In genomic region chr7:90099248-90099647, GRCm38 (mm10) we compare ENCODE assay signal across 9 mouse cellular contexts. TPM values are rescaled to one million over a fixed set of nuclear protein-coding genes. Genes with fewer than 3 reads are reported as not detected.
DNase-seq lines count a peak whose midpoint lies in the region; ATAC-seq lines count a peak whose summit lies in the region.
"Had no signal": no experiment of that assay in that cellular context is flagged by ENCODE, and none has a peak within 500 bp of the region (broad histone marks: within the 10 kb centered on the region; RNA-seq: fewer than 3 reads in every experiment).

No protein-coding gene starts in this region.

- no peaks in the 10 kb centered on the region for H3K9me3 ChIP-seq in limb, embryonic 15.5 days
- no peaks in the 10 kb centered on the region for H3K9me3 ChIP-seq in limb, embryonic 10.5 days (replicated peaks)
- H3K9me3 ChIP-seq in hindbrain, embryonic 12.5 days (replicated peaks): no peaks in the 10 kb centered on the region
- H3K9me3 ChIP-seq in midbrain, embryonic 15.5 days: no peaks in the 10 kb centered on the region
- H3K9me3 ChIP-seq: stomach, embryonic 15.5 days had no signal

- no peak overlapping the region for H3K27ac ChIP-seq in limb, embryonic 15.5 days
- no peak overlapping the region for H3K27ac ChIP-seq in limb, embryonic 10.5 days
- no peak overlapping the region for H3K27ac ChIP-seq in hindbrain, embryonic 12.5 days
- H3K27ac ChIP-seq in midbrain, embryonic 15.5 days: no peak overlapping the region
- H3K27ac ChIP-seq: stomach, embryonic 15.5 days had no signal

- H3K4me2 ChIP-seq in limb, embryonic 15.5 days: 0 out of 2 replicates have a peak overlapping the region, but pooled peaks have one; percentile 15
- H3K4me2 ChIP-seq in hindbrain, embryonic 12.5 days (replicated peaks): peak overlapping the region; percentile 26
- peak overlapping the region; percentile 40 for H3K4me2 ChIP-seq in midbrain, embryonic 15.5 days
- H3K4me2 ChIP-seq: stomach, embryonic 15.5 days had no signal

- 56% methylated on average over 10 of the region's 10 CpGs for WGBS in limb, embryonic 15.5 days
- 72% methylated on average over 10 of the region's 10 CpGs for WGBS in limb, embryonic 10.5 days
- WGBS in hindbrain, embryonic 12.5 days: 32% methylated on average over 10 of the region's 10 CpGs
- WGBS in midbrain, embryonic 15.5 days: 29% methylated on average over 10 of the region's 10 CpGs

- no peak for ATAC-seq in limb, embryonic 15.5 days (ENCODE audit: insufficient number of reproducible peaks, low FRiP score, low TSS enrichment, low read depth)
- ATAC-seq in hindbrain, embryonic 12.5 days (ENCODE audit: low FRiP score): no peak
- peak; percentile 75; the same call in 1 of the 2 replicates for ATAC-seq in midbrain, embryonic 15.5 days (replicated peaks)

- no peaks in the 10 kb centered on the region for H3K36me3 ChIP-seq in limb, embryonic 15.5 days
- H3K36me3 ChIP-seq in limb, embryonic 10.5 days: no peaks in the 10 kb centered on the region
- no peaks in the 10 kb centered on the region for H3K36me3 ChIP-seq in hindbrain, embryonic 12.5 days
- no peaks in the 10 kb centered on the region for H3K36me3 ChIP-seq in midbrain, embryonic 15.5 days (replicated peaks)
- H3K36me3 ChIP-seq: stomach, embryonic 15.5 days had no signal

- DNase-seq in cerebellum, postnatal 10 days: peak; percentile 13 to 17
- DNase-seq in cerebellum, adult 9-11 months: no peak
- no peak for DNase-seq in limb, embryonic 10.5 days (ENCODE audit: low spot score)
- no peak for DNase-seq in thymus, postnatal 14 days
- no peak for DNase-seq in layer of hippocampus, postnatal 25 days (ENCODE audit: extremely low spot score in 1 of 2, low spot score in 1 of 2)

- no peak overlapping the region for H3K4me3 ChIP-seq in limb, embryonic 15.5 days
- no peak overlapping the region for H3K4me3 ChIP-seq in limb, embryonic 10.5 days
- no peak overlapping the region for H3K4me3 ChIP-seq in hindbrain, embryonic 12.5 days
- H3K4me3 ChIP-seq in midbrain, embryonic 15.5 days: peak overlapping the region; percentile 6; the same call in 1 of the 2 replicates
- H3K4me3 ChIP-seq: stomach, embryonic 15.5 days had no signal

- no peaks in the 10 kb centered on the region for H3K27me3 ChIP-seq in limb, embryonic 15.5 days
- no peaks in the 10 kb centered on the region for H3K27me3 ChIP-seq in limb, embryonic 10.5 days (ENCODE audit: low read depth, poor library complexity, severe bottlenecking)
- H3K27me3 ChIP-seq in hindbrain, embryonic 12.5 days: no peaks in the 10 kb centered on the region
- no peaks in the 10 kb centered on the region for H3K27me3 ChIP-seq in midbrain, embryonic 15.5 days (replicated peaks)
- H3K27me3 ChIP-seq: stomach, embryonic 15.5 days had no signal

- H3K4me1 ChIP-seq in limb, embryonic 15.5 days: peaks cover 2% of the 10 kb centered on the region; the same call in 1 of the 2 replicates
- H3K4me1 ChIP-seq in limb, embryonic 10.5 days: no peaks in the 10 kb centered on the region
- peaks cover 5% of the 10 kb centered on the region; the same call in 1 of the 2 replicates for H3K4me1 ChIP-seq in hindbrain, embryonic 12.5 days
- no peaks in the 10 kb centered on the region; the same call in 1 of the 2 replicates for H3K4me1 ChIP-seq in midbrain, embryonic 15.5 days
- H3K4me1 ChIP-seq: stomach, embryonic 15.5 days had no signal

- no peak overlapping the region for H3K9ac ChIP-seq in limb, embryonic 15.5 days
- no peak overlapping the region for H3K9ac ChIP-seq in hindbrain, embryonic 12.5 days
- H3K9ac ChIP-seq in midbrain, embryonic 15.5 days: no peak overlapping the region
- H3K9ac ChIP-seq: stomach, embryonic 15.5 days had no signal

RNA-seq across cellular contexts. Expression of gene Picalm, which starts 30.8 kb away (rescaled TPM):
- 37.9 and 40.1 TPM in 2 replicates for polyA plus RNA-seq in limb, embryonic 15.5 days (2015; fragmentation: Nextera tagmentation; extraction: Ambion mirVana)
- polyA plus RNA-seq in limb, embryonic 10.5 days (2016; fragmentation: Nextera tagmentation; extraction: Ambion mirVana): 20.6 and 25.4 TPM in 2 replicates
- 44.8 and 49.0 TPM in 2 replicates for polyA plus RNA-seq in hindbrain, embryonic 12.5 days (2016; fragmentation: Nextera tagmentation; extraction: Ambion mirVana)
- 38.1 and 39.1 TPM in 2 replicates for polyA plus RNA-seq in midbrain, embryonic 15.5 days (2015; fragmentation: Nextera tagmentation; extraction: Ambion mirVana)
- total RNA-seq in layer of hippocampus, postnatal 25 days (2021): 100 to 1,000 TPM; 145 to 155 TPM

Comparison
In these comparisons a context has a peak if more than half of its experiments do, and no peak if none do; other contexts are left out.
1. DNase-seq: peak in cerebellum, postnatal 10 days (2 of 2); none in cerebellum, adult 9-11 months (single experiment), limb, embryonic 10.5 days (single experiment), thymus, postnatal 14 days (single experiment) and layer of hippocampus, postnatal 25 days (0 of 2).
2. Peak in every context shown above with its lines, with median percentiles within 50 percentile points of each other: H3K4me2 ChIP-seq.